Mouse (Mus musculus): Measurements from ENCODE around the gene Syngr1.

Syngr1 gene

GRCm38 (mm10) chr15:80090155-80090554, 979 bp upstream of the Syngr1 start:
- no peak for DNase-seq (ENCODE audit: low spot score)

DNA sequence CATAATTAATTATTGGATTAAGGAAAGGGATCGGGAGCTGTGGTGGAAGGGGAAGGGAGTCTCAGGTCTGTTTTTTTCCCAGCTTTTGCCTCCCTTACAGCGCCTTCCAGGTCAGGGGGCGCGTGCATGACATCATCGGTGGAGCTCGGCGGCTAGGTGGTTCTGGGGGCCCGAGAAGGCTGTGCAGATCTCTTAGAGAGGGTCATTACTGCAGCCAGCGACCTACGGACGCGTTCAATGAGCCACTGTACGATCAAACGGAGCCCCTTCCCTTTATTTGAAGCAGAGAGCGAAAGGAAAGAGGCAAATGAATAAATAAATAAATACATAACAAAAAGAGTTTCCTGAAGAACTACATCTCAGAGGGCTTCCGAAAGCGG, 403 bp upstream of the Syngr1 start:
- peak; percentile 55 for DNase-seq (ENCODE audit: low spot score)

GRCm38 (mm10) chr15:80092041-80092441, 907 bp downstream of the Syngr1 start:
- no peak for DNase-seq (ENCODE audit: low spot score)

DNA sequence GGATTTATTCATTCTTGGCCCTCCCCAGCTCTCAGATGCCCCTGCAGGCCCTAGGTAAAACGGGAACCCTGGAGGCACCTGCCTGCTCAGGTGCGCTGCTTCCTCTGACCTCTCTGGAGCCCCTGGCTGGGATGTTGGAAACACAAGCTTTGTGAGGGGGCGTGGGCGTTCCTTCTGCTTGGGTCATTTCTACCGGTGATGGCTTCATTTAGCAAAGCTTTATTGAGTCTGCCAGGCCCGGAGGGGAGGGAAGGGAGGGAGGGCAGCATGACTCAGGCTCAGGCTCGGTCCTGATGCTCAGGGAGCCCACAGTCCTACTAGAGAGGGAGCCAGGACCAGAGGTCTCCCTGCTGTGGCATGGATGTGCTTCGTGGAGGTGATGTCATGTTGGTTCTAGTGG, 1.5 kb downstream of the Syngr1 start:
- DNase-seq (ENCODE audit: low spot score) = peak; percentile 31

DNA sequence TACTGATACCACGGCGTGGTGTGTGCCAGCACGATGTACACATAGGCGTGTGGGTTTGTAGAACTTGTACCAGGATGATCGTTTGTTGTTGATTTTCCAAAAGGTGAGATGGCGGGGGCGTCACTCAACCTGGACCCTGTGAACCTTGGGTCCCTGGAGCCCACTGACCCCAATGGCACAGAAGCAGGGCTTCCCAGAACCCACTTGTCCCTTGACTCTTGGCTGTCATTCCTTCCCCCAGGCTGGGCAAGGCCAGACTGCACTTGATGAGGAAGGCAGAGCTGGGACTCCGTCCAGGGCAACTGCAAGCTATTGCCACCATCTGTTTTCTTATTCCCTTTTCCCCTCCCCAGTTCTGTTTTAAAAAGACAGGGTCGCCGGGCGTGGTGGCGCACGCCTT, 3.1 kb downstream of the Syngr1 start:
- no peak for DNase-seq (ENCODE audit: low spot score)

DNA sequence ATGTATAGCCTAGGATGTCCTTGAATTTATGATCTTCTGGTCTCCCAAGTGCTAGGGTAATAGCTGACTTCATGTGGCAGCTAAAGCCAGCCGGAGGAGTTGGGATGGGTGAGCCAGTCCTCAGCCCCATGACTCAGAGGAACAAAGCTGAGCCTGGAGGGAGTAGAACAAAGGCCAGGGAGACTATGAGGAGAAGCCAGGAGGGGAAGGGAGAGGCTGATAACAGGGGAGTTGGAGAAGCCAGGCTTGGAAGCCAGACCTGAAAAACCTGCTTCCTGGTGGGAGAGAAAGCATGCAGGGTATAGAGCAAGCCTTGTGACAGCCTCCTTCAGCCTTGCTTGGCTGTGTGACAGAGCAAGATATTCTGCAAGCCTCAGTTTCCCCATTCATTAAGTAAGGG, 4.5 kb downstream of the Syngr1 start:
- no peak for DNase-seq (ENCODE audit: low spot score)

DNA sequence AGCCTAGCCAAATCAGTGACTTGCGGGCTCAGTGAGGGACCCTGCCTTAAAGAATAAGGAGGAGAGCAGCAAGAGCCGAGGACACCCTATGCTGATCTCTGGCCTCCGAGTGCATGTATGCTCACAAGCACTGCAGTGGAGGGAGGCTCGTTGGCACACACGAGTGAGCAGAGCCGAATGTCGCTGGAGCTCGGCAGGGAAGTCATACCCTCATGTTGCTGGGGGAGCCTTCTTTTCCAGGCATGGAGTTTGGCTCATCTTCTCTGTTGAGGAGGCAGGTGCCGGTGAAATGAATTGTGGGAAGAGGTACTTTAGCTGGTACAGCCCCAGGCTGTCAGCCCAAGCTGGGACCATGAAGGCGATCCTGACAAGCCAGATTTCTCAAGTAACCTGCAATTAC, 5.3 kb downstream of the Syngr1 start:
- no peak for DNase-seq (ENCODE audit: low spot score)

DNA sequence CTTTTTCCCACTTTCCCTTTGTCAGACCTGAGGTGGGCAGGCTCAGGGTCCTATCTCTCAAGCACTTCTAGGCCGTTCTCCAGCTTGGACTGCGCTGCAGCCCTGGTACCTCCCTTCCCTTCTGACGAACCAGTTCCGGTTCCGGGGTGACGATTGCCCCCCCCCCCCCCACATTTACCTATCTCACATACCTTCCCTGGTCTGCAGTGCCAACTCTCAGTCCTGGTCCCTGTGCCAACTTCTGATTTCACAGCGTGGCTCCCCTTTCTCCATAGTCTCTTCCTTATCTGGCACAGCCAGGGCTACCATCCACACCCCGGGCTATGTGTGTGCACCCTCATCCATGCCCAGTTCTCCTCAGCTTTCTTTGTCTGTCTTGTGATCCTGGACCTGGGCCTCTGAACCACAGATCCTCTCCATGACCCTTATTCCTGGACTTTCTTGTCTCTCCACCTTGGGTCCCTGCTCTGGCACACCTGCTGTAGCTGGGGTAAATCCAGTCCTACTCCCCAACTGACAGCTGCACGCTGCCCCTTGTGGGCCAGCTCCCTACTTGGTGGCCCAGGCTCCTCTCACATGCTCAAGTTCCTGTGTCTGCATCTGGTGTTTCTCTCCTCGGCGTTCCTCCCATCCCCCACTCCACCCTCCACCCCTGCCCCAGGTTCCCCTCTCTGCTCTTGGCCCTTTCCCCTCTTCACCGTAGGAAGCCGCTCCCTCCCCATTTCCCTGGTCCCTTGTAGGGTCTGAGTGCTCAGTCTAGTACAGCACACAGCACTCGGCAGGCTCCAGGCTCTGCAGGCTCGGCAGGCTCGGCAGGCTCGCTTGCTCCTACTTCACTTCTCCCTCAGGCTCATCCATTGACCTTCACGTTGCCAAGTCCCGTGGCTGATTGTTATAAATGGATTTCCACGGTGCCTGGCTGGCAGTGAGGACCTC, 6.1 kb downstream of the Syngr1 start:
- peak; percentile 60 for DNase-seq (ENCODE audit: low spot score)

GRCm38 (mm10) chr15:80097999-80098461, 6.9 kb downstream of the Syngr1 start:
- DNase-seq (ENCODE audit: low spot score) = no peak

DNA sequence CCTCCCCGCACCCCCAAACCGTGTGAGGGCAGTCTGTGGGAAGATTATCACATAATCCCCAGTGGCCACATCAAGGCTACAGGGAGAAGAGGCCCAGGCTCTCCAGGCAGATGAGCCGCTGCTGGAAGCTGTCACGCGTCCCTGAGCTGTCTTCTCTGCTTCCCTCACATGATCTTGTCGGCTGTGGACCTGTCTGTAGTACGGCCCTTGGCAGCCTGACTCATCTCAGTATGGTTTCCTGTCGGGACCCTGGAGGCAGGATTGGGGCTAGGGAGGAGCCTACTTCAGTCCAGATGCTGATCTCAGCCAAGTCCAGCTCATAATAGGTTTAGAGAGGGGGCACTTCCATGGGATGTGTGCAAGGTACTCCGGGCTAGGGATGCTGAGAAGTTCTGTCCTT, 7.7 kb downstream of the Syngr1 start:
- no peak for DNase-seq (ENCODE audit: low spot score)

DNA sequence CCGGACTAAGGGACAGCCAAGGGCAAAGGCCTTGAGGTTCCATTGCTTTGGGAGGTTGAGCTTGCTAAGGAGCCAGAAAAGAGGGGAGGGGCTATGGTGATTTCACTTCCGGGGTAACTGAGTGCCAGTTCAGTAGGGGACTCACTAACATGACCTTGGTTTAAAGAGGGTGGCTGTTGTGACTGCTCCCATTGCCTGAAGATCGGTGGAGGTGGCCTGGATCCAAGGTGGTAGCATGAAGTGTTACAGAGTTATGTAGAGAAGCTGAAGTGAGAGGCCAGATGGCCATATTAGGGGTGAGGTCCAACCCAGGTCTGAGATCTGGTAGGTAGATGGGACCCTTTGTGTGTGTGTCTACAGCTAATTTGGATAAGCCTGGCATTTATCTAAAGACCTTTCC, 8.3 kb downstream of the Syngr1 start:
- no peak for DNase-seq (ENCODE audit: low spot score)

GRCm38 (mm10) chr15:80100196-80100595, 9.1 kb downstream of the Syngr1 start:
- no peak for DNase-seq (ENCODE audit: low spot score)

DNA sequence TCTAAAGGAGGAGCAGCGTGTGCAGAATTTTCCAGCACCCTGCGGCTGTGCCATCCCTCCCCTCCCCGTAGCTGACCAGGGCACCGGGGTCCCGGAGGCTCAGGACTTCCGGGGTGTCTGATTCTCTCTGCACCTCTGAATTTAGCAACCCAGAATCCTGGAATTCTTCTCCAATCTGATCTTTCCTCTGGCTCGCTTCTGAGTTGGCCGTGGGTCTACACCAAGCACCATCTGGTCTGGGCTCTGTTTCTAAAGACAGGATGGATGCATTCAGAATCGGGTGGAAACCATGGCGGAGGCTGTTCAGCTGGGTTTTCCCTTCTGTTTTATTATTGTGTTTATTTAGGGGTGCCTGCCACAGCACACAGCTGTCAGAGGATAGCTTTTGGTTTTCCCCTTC, 9.7 kb downstream of the Syngr1 start:
- DNase-seq (ENCODE audit: low spot score) = no peak

GRCm38 (mm10) chr15:80101503-80101902, 10.4 kb downstream of the Syngr1 start:
- DNase-seq (ENCODE audit: low spot score) = no peak

- no peak for DNase-seq (ENCODE audit: low spot score)
Observed at GRCm38 (mm10) chr15:80102495-80102894, 11.4 kb downstream of the Syngr1 start.

- no peak for DNase-seq (ENCODE audit: low spot score)
Observed at GRCm38 (mm10) chr15:80105490-80106410, 14.6 kb downstream of the Syngr1 start.

DNA sequence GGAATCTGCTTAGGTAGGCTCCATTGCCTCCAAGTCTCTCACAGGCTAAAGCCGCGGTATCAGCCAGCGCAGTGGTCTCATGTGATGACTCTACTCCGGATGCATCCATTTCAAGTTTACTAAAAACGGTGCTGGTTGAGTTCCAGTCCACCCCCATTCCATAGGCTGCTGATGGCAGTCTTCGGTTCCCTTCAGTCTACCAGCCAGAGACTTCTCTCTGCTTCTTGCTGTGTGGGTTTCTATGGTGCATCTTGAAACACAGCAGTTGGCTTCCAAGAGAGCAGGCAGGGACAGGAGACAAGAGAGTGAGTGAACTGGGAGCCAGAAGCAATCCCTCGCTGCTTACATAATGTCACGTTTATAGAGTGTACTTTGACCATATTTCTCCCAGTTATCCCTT, 16.0 kb downstream of the Syngr1 start:
- no peak for DNase-seq (ENCODE audit: low spot score)

DNA sequence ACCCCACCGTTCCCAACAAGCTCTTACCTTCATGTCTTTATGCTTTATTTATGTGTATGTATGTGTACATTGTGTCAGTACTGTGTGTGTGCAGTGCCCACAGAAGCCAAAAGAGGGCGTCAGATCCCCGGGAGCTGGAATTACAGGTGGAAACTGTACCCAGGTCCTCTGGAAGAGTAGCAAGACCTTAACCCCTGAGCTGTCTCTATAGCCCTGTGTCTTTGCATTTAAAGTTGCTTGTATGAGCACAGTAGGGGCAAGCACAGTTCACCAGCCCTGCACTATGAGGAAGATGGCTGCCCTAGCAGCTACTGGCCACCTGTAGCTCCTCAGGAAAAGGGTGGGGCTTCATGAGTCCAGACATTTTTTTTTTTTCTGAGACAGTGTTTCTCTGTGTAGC, 16.4 kb downstream of the Syngr1 start:
- no peak for DNase-seq (ENCODE audit: low spot score)

GRCm38 (mm10) chr15:80111436-80111835, 20.3 kb downstream of the Syngr1 start:
- no peak for DNase-seq (ENCODE audit: low spot score)

GRCm38 (mm10) chr15:80112499-80112898, 21.4 kb downstream of the Syngr1 start:
- DNase-seq (ENCODE audit: low spot score) = no peak

DNA sequence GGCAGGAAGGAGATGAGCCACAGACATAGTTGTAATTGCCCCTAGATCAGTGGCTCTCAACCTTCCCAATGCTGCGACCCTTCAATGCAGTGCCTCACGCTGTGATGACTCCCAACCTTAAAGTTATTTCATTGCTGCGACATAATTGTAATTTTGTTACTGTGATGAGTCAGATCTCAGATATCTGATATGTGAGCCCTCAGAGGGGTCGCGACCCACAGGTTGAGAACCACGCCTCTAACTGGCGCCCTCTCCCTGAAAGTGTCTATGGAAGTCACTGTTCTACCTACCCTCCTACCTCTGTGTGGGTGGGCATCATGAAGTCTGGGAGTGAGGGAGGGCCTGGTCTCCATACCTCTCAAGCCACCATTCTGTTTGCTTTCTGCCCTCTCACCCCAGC, 23.3 kb downstream of the Syngr1 start:
- DNase-seq (ENCODE audit: low spot score) = no peak

DNA sequence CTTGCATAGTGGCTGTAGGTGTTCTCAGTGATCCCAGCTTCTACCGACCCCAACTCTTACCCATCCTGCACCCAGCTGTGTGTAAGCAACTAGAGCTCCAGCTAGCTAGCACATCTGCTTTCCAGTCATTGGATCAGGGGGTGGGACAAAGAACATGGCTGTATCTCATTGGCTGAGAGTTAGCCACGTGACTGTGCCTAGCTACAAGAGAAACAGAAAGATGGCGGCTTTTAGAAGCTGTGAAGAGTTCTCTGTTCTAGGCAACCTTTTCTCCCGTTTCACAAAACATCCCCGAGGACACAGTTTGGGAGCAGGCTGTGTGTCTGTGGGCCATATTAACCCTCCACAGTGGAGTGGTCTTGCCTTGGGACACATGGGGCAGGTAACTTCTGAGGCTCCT, 24.1 kb downstream of the Syngr1 start:
- DNase-seq (ENCODE audit: low spot score) = peak; percentile 30
